In the genomic region with DNA sequence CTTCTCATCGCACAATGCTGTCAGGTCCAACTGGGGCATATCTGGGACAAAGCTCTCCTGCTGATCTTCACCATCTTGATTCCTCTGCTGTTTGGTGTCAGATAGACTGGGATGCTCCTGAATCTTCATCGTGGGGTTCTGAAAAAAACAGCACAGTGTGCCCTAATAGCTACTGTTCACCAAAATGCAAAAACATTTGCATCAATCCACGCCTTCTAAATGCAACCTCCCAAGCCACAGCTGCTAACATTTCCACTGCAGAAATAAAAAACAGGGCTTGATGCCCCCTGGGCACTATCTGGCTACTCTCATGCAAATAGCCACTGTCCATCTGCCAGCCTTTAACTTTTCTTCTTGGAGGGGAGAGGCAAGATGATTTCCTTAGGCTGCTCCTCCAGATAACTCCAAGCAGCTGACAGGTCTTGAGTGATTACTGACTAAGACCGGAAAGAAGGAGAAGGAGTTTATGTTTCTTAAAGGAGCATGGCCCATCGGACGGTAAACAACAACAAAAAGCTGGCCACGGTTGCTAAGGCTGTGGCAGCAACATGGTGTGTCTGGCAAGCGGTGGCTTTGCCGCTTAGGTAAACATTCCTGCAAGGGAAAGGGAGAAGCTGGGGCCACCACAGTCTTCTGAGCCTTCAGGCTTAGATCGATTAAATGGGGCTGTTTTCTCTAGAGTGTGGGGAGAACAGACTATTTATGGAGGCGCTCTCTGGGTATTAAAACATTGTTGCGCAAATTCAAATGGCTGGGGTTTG, we compare ENCODE assay signal across 9 mouse cellular contexts. TPM values are rescaled to one million over a fixed set of nuclear protein-coding genes. Genes with fewer than 3 reads are reported as not detected.
A peak's percentile ranks its signal among the peaks of the same experiment; 100 is the strongest.
DNase-seq lines count a peak whose midpoint lies in the region; ATAC-seq and TF ChIP-seq lines count a peak whose summit lies in the region.
"Had no signal": no experiment of that assay in that cellular context is flagged by ENCODE, and none has a peak within 500 bp of the region (broad histone marks: within the 10 kb centered on the region; RNA-seq: fewer than 3 reads in every experiment).

No protein-coding gene starts in this region.

- no peak for ATAC-seq in heart, embryonic 12.5 days (ENCODE audit: insufficient number of reproducible peaks, low FRiP score)
- no peak for ATAC-seq in limb, embryonic 13.5 days (ENCODE audit: low FRiP score, low read depth)
- no peak for ATAC-seq in megakaryocyte-erythroid progenitor cell, adult 5-6 weeks (replicated peaks; ENCODE audit: low FRiP score, low TSS enrichment, poor library complexity, severe bottlenecking)
- no peak for ATAC-seq in inflammation-experienced regulatory T-cells, adult 6 months

- TF ChIP-seq CTCF in brain, embryonic 14.5 days (IDR thresholded peaks at IDR 0.05; ENCODE audit: borderline replicate concordance, extremely low read depth, insufficient read depth, insufficient read length) = no peak

- no peak overlapping the region for H3K27ac ChIP-seq in heart, embryonic 12.5 days (ENCODE audit: poor library complexity, severe bottlenecking)
- H3K27ac ChIP-seq in limb, embryonic 13.5 days = no peak overlapping the region; the same call in 1 of the 2 replicates

- no peak for TF ChIP-seq POLR2A in brain, embryonic 14.5 days (IDR thresholded peaks at IDR 0.05; ENCODE audit: borderline replicate concordance, extremely low read depth, insufficient read depth, insufficient read length, poor library complexity, severe bottlenecking)

- H3K27me3 ChIP-seq in heart, embryonic 12.5 days (replicated peaks) = no peaks in the 10 kb centered on the region
- no peaks in the 10 kb centered on the region for H3K27me3 ChIP-seq in limb, embryonic 13.5 days

- no peaks in the 10 kb centered on the region for H3K36me3 ChIP-seq in heart, embryonic 12.5 days
- no peaks in the 10 kb centered on the region for H3K36me3 ChIP-seq in limb, embryonic 13.5 days

- no peak for DNase-seq in heart, adult 8-10 months (ENCODE audit: low spot score)
- peak; percentile 40 for DNase-seq in brain, embryonic 14.5 days (ENCODE audit: low read depth)
- peak; percentile 1 for DNase-seq in embryo, embryonic 11.5 days (ENCODE audit: low read depth, low spot score)
- no peak for DNase-seq in MN1 (ENCODE audit: low spot score)
- DNase-seq: right cerebral cortex, adult 18-20 months had no signal

- H3K4me2 ChIP-seq in heart, embryonic 12.5 days = peak overlapping the region; percentile 28; the same call in 1 of the 2 replicates
- H3K4me2 ChIP-seq in limb, embryonic 13.5 days (replicated peaks) = peak overlapping the region; percentile 45

- no peak overlapping the region for H3K4me3 ChIP-seq in heart, embryonic 12.5 days
- H3K4me3 ChIP-seq in limb, embryonic 13.5 days = no peak overlapping the region

- no peaks in the 10 kb centered on the region for H3K9me3 ChIP-seq in heart, embryonic 12.5 days (replicated peaks)
- H3K9me3 ChIP-seq in limb, embryonic 13.5 days = no peaks in the 10 kb centered on the region

- H3K9ac ChIP-seq in heart, embryonic 12.5 days = no peak overlapping the region
- no peak overlapping the region for H3K9ac ChIP-seq in limb, embryonic 13.5 days

- WGBS in heart, embryonic 12.5 days = 29% methylated on average over 12 of the region's 12 CpGs
- WGBS in limb, embryonic 13.5 days = 21% methylated on average over 12 of the region's 12 CpGs

- H3K4me1 ChIP-seq in heart, embryonic 12.5 days (replicated peaks) = peaks cover 10% of the 10 kb centered on the region; the same call in 1 of the 2 replicates
- peaks cover 14% of the 10 kb centered on the region for H3K4me1 ChIP-seq in limb, embryonic 13.5 days

RNA-seq across cellular contexts. Expression of a gene that starts 58.4 kb away (rescaled TPM):
- polyA plus RNA-seq in heart, embryonic 12.5 days (2016; fragmentation: Nextera tagmentation; extraction: Ambion mirVana) = 1.6 and 1.9 TPM in 2 replicates
- total RNA-seq in heart, adult 8-10 months (2022) = 1 to 10 TPM in 2 of 4 experiments, under 1 TPM in 2; 0.86 to 1.6 (median 1.1) TPM
- 72.6 and 113 TPM in 2 replicates for polyA plus RNA-seq in brain, embryonic 14.5 days (2012; rRNA removed)
- 3.4 and 3.9 TPM in 2 replicates for polyA plus RNA-seq in limb, embryonic 13.5 days (2015; fragmentation: Nextera tagmentation; extraction: Ambion mirVana)
- total RNA-seq in megakaryocyte-erythroid progenitor cell, adult 5-6 weeks (2014; fragmentation: Nextera tagmentation) = not detected in 2 replicates
- not detected in 2 replicates for total RNA-seq in megakaryocyte-erythroid progenitor cell, adult 5-6 weeks (2017)
- polyA plus RNA-seq in inflammation-experienced regulatory T-cells, adult 6 months (2017; shearing (Covaris generic)) = under 1 TPM in 1 of 3 experiments, not detected in 2; 0.20 TPM

RNA-seq across cellular contexts. Expression of a gene that starts 59.1 kb away (rescaled TPM):
- polyA plus RNA-seq in heart, embryonic 12.5 days (2016; fragmentation: Nextera tagmentation; extraction: Ambion mirVana) = 6.2 and 6.8 TPM in 2 replicates
- 10 to 100 TPM; 23.5 to 28.1 (median 24.4) TPM for total RNA-seq in heart, adult 8-10 months (2022)
- 3.8 and 4.8 TPM in 2 replicates for polyA plus RNA-seq in brain, embryonic 14.5 days (2012; rRNA removed)
- polyA plus RNA-seq in limb, embryonic 13.5 days (2015; fragmentation: Nextera tagmentation; extraction: Ambion mirVana) = 6.4 and 7.4 TPM in 2 replicates
- total RNA-seq in megakaryocyte-erythroid progenitor cell, adult 5-6 weeks (2014; fragmentation: Nextera tagmentation) = 0.17 TPM in 1 of 2 replicates, not detected in the other
- total RNA-seq in megakaryocyte-erythroid progenitor cell, adult 5-6 weeks (2017) = 0.76 TPM in 1 of 2 replicates, not detected in the other
- under 1 TPM in 2 of 3 experiments, not detected in 1; 0.27 to 0.29 TPM for polyA plus RNA-seq in inflammation-experienced regulatory T-cells, adult 6 months (2017; shearing (Covaris generic))

Comparison
In these comparisons a context has a peak if more than half of its experiments do, and no peak if none do; other contexts are left out.
1. DNase-seq: peak in brain, embryonic 14.5 days (single experiment) and embryo, embryonic 11.5 days (single experiment); none in heart, adult 8-10 months (single experiment) and MN1 (single experiment).
2. RNA of a gene that starts 58.4 kb away (polyA plus RNA-seq): 72.6 to 113 TPM in brain, embryonic 14.5 days; 3.4 to 3.9 TPM in limb, embryonic 13.5 days, 1.6 to 1.9 TPM in heart, embryonic 12.5 days and 0.20 TPM in inflammation-experienced regulatory T-cells, adult 6 months; every median in the first group is over 10 times any median in the second.